Mouse (Mus musculus): ENCODE data around the gene Krt4.

GRCm38 (mm10) chr15:101929087-101929486 is 4.6 kb upstream of the Krt4 start:
- TF ChIP-seq CTCF (IDR thresholded peaks at IDR 0.05; ENCODE audit: low read depth, low read length) = no peak
- no peak for TF ChIP-seq POLR2A (IDR thresholded peaks at IDR 0.05; ENCODE audit: borderline replicate concordance, low read depth, low read length)

All from bone marrow macrophage, adult 2 months (primary cell).